Mouse (Mus musculus): ENCODE measurements around the gene Ear1.
A peak's percentile ranks its signal among the peaks of the same experiment; 100 is the strongest.
"Not testable (repeated sequence)": the region's sequence is repeated elsewhere in the genome, so short reads cannot be mapped to it uniquely, and the experiment has no call there.

The Ear1 gene

DNA sequence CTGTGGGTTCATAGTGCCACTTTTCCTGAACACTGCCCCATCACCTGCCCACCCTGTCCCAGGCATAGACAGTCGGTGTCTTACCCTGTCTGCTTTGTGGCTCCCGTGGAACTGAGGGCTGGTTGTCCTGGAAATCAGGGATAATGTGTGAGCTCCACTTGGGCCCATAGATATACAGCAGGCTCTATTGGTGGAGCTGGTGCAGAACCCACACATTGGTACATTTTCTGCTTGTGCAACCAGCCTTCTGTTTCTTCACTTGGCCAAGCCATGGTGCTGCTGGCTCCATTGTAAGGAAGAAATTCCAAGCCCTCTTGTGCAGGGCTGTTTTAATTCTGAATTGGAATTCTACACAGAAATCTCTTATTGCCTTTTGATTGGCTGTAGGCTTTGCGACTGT is at the start of gene Ear1:
Gene Ear1, minus strand, starts transcription at position 101 of the 400 bp plus-strand sequence.
- DNase-seq (ENCODE audit: low spot score): not testable (repeated sequence)

DNA sequence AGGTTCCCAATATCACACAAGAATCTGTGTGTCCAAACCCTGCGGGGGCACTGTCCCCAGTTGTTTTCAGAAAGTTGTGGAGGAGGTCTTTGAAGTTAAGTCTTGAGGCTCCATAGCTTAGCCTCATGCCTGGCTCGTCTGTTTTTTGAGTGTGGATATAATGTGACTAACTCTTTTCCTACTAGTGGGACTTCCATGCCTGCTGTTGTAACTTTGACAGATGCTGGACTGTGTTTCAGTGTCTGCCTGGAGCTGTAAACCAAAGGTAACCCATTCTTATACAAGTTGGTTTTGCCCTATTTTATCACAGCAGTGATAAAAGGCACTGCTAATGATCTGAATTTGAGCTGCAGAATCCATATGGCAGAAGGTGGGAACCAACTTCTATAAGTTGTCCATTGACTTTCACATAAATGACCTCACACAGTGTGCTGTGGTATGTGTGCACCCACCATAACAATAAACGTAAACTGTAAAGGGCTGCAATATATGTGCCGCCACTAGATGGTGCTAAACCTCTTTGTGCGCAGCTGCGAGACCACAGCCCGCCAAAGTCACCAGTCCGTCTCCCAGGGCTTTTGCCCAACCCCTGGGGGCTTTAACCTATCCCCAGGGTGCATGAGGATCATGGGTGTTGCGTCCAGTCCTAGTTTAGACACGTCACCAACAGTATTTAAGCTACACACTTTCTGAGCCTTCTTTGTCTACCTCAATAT is 49.5 kb upstream of the Ear1 start, which contains the start of gene Gm8113:
Gene Gm8113, plus strand, starts transcription at position 703 of the 716 bp plus-strand sequence.
- DNase-seq (ENCODE audit: low spot score): peak; percentile 18

DNA sequence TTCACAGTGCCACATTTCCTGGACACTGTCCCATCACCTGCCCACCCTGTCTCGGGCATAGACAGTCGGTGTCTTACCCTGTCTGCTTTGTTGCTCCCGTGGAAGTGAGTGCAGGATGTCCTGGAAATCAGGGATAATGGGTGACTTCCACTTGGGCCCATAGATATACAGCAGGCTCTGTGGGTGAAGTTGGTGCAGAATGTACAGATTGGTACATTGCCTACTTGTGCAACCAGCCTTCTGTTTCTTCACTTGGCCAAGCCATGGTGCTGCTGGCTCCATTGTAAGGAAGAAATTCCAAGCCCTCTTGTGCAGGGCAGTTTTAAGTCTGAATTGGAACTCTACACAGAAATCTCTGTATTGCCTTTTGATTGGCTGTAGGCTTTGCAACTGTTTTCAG is 48.1 kb upstream of the Ear1 start, which contains the start of gene Ear10:
Gene Ear10, minus strand, starts transcription at position 101 of the 400 bp plus-strand sequence.
- not testable (repeated sequence) for DNase-seq (ENCODE audit: low spot score)

DNA sequence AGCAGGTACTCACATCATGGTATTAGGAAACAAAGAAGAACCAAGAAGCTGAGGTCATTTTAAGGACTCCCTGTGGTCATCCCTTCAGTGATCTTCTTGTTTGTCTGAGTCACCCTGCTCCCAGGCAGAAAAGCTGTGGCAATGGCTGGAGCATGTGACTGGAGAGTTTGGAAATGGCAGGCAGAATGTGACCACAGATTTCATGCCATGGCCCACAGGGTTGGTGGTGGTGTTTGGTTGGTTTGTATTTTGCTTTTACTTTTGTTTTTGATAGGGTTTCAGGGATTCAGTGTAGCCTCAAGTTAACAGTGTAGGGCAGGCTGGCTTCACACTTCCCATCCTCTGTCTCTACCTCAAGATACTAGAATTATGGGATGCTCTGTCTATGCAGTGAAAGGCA is 42.9 kb upstream of the Ear1 start:
- DNase-seq (ENCODE audit: low spot score): not testable (repeated sequence)

DNA sequence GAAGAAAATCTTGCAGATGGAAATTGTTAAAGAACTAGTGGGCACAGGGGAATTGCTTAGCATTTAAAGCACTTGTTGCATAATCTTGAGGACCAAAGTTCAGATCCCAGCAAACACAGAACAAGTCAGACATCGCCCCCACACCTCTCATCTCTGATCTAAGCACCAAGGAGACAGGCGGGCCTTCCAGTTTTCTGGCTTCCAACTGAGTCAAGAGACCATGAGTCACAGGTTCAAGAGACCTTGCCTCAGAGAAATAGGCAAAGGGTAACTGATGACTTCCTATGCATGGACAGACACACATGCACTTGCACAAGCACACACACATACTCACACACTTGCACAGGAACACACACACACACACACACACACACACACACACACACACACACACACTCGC is 23.3 kb upstream of the Ear1 start:
- not testable (repeated sequence) for DNase-seq (ENCODE audit: low spot score)

DNA sequence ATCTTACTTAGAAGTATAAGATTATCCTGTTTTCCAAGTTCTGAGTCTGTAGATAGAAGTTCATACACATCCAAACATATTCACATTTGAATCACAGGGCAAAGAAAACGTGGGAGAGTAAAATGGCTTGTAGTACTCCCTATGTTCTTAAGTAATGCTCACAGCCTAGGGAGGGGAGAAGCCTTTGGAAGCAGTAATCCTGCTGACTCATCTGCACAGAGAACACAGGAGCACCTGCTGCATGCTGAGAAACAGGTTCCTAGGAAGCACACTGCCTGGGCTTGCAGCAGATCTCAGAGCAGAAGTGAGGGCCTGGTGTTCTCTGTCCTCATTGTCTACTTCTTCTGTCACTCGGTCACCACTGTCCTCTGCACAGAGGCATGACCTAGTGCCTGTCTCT is 20.0 kb upstream of the Ear1 start:
- DNase-seq (ENCODE audit: low spot score): not testable (repeated sequence)

DNA sequence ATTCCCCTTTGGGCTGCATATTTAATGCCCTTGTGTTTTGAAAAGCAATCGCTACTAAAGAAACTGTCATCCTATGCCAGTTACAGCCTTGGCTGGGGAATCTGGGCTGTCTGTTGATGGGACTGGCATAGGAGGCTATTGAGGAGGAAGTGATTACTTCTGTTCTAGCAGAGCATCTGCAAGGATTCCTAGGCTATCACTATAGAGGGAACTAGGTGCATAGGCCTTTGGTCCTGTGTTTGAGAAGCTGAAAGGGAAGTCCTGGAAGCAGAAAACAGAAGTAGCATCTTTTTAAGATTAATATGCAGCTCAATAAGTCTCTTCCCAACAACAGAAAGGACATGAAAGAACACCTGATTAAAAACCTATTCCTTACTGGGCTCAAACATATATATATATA is 16.0 kb upstream of the Ear1 start:
- not testable (repeated sequence) for DNase-seq (ENCODE audit: low spot score)

DNA sequence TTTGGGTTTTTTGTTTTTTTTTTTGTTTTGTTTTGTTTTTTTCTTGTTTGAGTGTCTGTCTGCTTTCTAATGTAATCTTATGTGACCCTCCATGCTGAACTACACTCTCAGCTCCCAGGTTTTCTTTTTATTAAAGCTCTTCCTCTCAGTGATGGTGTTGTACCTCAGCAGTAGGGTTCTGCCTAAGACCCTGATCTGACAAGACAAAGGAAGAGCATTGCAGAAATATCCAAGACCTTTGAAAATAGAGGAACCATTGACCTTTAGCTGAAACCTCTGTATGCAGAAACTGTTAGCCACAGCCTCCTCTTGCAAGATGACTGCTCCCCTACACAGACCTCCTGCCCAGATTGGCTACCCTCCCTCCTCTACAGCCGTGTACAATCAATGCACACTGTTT is 10.9 kb upstream of the Ear1 start:
- DNase-seq (ENCODE audit: low spot score): not testable (repeated sequence)

DNA sequence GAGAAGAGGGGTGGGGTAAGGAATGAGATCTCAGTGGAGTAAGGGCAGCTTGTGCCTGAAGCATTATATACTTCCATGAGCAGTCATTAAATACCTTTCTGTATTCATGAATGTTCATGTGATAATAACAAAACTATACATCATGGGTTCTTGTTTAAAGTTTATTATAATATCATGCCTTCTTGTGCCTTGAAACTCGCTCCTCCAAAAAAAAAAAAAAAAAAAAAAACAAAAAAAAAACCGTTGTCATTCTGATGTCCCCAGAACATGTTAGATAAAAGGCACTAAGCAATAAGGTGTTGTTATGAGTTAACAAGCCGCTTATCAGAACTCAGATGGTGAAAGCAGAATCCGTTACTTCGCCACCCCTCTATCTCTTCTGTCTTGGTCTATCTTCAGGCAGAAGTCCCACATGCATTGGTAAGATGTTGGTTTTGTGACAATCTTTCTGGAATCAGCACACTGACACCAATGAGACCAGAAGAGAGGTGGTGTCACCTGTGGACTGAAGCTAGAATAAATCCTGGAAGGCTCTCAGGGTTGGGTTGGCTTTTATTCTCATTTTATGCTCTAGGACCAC is 4.7 kb upstream of the Ear1 start:
- not testable (repeated sequence) for DNase-seq (ENCODE audit: low spot score)

DNA sequence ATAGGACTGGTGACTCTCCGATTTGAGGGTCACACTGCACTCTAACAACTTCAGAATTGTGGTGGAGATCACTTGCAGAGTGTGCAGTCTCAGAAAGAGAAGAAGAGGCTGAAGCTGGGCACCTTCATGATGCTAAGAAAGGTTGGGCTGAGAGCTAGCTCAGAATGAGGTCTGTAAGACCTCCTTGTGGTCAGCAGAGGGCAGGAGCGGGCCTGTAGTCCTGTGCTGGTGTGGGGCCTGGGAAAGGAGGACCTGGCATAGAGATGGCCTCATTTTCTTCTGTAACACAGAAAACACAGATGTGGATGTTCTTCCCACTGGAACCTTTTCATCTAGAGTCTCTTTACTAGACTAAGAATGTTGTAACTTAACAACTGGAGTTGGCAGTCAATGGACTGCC is 2.5 kb upstream of the Ear1 start:
- not testable (repeated sequence) for DNase-seq (ENCODE audit: low spot score)

DNA sequence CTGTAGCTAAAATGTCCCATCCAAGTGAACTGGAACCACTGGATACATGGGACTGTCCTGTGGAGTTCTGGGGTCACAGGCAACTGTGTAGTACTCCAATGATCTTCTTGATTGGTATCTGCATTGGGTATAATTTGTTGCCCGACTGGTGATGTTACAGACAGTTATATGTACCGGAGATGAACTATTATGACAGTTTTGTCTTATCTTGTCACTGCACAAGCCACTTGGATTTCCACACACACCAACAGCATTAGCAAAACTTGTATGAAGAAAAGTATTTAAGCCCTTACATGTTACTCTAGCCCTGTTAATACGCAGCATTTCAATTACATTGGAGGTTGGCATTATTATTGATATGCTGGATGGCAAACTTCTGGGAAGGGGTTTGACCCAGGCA is 455 bp downstream of the Ear1 start:
- not testable (repeated sequence) for DNase-seq (ENCODE audit: low spot score)

DNA sequence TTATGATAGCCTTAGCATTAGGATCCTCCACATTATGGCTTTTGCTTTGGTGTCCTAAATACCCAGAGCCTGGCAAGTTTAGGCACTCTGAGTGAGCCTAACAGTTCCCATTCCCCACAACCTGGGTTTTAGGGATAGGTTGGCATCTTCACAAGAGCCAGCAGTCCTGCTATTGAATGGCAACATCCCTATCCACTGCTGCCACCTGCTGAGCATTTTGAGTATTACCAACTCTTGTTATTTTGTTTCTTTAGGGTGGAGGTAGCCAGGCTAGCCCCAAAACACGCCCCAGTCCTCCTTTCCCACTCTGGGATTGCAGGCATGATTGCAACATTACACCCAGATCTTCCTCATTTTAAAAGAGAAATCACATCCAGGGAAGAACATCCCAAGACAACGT is 14.8 kb downstream of the Ear1 start:
- peak; percentile 7 for DNase-seq (ENCODE audit: low spot score)

DNA sequence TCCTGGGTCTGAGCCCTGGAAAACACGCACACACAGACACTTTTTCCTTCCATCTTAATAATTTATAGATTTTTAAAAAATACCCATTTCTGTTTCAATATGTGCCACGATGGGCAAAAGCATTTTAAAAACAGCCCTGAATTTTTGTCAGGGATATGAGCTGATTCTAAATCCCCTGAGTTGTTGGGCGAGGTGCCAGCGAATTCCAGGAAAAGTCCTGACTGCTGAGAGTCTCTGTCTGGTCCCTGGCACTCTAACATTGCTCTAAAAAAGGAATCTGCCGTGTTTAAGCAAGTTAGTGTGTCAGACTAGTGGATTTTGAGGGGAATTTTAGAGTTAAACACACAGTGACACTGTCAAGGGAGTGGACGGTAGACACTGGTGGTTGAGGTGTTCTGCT is 15.9 kb downstream of the Ear1 start:
- DNase-seq (ENCODE audit: low spot score): not testable (repeated sequence)

DNA sequence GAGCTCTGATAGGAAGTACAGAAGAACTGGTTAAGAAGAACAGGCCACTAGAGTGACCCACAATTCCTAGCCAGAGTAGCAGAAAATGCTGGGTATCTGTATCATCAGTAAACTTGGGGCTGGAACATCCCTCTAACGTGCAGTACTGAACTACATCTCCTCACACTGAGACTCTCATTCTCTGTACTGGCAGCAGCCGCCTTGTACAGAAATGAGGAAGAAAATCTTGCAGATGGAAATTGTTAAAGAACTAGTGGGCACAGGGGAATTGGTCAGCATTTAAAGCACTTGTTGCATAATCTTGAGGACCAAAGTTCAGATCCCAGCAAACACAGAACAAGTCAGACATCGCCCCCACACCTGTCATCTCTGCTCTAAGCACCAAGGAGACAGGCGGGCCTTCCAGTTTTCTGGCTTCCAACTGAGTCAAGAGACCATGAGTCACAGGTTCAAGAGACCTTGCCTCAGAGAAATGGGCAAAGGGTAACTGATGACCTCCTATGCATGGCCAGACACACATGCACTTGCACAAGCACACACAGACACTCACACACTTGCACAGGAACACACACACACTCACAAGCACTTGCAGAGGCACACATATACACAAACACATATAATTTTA is 31.3 kb downstream of the Ear1 start:
- DNase-seq (ENCODE audit: low spot score): not testable (repeated sequence)

DNA sequence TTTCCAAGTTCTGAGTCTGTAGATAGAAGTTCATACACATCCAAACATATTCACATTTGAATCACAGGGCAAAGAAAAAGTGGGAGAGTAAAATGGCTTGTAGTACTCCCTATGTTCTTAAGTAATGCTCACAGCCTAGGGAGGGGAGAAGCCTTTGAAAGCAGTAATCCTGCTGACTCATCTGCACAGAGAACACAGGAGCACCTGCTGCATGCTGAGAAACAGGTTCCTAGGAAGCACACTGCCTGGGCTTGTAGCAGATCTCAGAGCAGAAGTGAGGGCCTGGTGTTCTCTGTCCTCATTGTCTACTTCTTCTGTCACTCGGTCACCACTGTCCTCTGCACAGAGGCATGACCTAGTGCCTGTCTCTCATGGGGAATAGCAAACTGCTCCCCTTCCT is 34.3 kb downstream of the Ear1 start:
- not testable (repeated sequence) for DNase-seq (ENCODE audit: low spot score)

DNA sequence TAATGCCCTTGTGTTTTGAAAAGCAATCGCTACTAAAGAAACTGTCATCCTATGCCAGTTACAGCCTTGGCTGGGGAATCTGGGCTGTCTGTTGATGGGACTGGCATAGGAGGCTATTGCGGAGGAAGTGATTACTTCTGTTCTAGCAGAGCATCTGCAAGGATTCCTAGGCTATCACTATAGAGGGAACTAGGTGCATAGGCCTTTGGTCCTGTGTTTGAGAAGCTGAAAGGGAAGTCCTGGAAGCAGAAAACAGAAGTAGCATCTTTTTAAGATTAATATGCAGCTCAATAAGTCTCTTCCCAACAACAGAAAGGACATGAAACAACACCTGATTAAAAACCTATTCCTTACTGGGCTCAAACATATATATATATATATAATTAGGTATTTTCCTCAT is 40.0 kb downstream of the Ear1 start:
- DNase-seq (ENCODE audit: low spot score): not testable (repeated sequence)

DNA sequence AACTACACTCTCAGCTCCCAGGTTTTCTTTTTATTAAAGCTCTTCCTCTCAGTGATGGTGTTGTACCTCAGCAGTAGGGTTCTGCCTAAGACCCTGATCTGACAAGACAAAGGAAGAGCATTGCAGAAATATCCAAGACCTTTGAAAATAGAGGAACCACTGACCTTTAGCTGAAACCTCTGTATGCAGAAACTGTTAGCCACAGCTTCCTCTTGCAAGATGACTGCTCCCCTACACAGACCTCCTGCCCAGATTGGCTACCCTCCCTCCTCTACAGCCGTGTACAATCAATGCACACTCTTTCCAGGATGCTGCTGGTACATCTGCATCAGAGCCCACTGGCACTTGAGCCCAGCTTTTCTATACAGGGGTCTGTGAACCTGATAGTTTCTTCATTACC is 44.9 kb downstream of the Ear1 start:
- DNase-seq (ENCODE audit: low spot score): not testable (repeated sequence)

DNA sequence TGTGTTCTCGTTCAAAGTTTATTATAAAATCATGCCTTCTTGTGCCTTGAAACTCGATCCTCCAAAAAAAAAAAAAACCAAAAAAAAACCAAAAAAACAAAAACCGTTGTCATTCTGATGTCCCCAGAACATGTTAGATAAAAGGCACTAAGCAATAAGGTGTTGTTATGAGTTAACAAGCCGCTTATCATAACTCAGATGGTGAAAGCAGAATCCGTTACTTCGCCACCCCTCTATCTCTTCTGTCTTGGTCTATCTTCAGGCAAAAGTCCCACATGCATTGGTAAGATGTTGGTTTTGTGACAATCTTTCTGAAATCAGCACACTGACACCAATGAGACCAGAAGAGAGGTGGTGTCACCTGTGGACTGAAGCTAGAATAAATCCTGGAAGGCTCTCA is 51.1 kb downstream of the Ear1 start:
- not testable (repeated sequence) for DNase-seq (ENCODE audit: low spot score)

DNA sequence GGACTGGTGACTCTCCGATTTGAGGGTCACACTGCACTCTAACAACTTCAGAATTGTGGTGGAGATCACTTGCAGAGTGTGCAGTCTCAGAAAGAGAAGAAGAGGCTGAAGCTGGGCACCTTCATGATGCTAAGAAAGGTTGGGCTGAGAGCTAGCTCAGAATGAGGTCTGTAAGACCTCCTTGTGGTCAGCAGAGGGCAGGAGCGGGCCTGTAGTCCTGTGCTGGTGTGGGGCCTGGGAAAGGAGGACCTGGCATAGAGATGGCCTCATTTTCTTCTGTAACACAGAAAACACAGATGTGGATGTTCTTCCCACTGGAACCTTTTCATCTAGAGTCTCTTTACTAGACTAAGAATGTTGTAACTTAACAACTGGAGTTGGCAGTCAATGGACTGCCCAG is 53.4 kb downstream of the Ear1 start:
- DNase-seq (ENCODE audit: low spot score): not testable (repeated sequence)

DNA sequence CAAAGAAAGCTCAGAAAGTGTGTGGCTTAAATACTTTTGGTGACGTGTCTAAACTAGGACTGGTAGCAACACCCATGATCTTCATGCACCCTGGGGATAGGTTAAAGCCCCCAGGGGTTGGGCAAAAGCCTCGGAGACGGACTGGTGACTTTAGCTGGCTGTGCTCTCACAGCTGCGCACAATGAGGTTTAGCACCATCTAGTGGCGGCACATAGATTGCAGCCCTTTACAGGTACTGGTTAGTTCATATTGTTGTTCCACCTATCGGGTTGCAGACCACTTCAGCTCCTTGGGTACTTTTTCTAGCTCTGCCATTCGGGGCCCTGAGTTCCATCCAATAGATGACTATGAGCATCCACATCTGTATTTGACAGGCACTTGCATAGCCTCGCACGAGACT is 62.9 kb downstream of the Ear1 start:
- peak; percentile 21 for DNase-seq (ENCODE audit: low spot score)

DNA sequence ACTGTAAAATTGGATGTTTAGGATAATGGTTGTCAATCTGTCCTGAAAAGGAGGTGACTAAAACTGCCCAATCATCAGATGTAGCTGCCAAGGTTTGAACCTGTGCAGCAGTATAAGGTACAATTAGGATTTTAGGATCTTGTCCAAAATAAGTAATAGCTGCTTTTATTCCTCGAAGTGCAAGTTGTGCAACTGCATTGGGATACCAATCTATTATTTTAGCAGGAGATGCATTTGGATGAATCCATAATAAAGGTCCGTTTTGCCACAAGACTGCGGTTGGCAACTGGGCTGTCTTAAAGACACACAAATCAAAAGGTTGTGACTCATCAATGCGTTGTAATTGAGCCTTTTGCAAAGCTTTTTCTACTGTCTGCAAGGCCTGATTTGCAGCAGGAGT is 67.2 kb downstream of the Ear1 start:
- DNase-seq (ENCODE audit: low spot score): not testable (repeated sequence)

DNA sequence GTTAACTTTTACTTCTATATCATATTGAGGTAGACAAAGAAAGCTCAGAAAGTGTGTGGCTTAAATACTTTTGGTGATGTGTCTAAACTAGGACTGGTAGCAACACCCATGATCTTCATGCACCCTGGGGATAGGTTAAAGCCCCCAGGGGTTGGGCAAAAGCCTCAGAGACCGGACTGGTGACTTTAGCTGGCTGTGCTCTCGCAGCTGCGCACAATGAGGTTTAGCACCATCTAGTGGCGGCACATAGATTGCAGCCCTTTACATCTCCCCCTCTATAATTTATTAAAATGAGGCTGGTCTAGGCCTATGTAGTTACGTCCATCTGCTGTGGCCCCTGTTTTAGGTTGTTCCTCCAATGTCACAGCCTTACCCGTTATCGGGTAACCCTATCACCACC is 70.9 kb downstream of the Ear1 start:
- not testable (repeated sequence) for DNase-seq (ENCODE audit: low spot score)

DNA sequence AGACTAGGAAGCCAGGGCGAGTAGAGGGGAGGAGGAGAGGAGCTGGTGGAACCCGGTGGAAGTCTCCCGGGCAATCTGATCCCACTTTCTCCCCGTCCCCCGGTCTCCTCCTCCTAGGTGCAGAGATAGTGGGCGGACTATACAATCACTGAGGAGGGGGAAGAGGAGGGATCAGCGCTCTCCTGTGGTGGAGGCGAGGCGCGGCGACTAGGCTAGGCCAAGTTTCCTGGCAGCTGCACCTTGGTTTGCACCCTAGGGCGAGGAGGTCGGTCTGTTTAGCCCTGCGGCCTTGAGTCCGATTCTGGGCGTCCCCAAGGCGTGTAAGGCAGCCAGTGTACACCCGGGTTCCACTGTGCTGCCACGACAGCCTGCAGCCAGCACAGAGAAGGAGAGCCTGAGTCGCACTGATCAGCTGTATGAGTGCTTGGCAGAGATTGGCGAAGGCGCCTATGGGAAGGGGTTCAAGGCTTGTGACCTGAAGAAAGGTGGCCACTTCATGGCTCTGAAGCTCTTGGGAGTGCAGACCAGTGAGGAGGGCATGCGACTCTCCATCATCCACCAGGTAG is 78.3 kb downstream of the Ear1 start:
- not testable (repeated sequence) for DNase-seq (ENCODE audit: low spot score)
